Mouse (Mus musculus) cortical plate, adult 2 months (tissue): ENCODE measurements around the gene Ociad1.

Experiments
- CTCF ChIP-seq: fragments of 200-500 bp; IDR thresholded peaks from 2 replicates; pipeline ENCODE4 v1.5.1; 2011; ENCODE audit warnings: mild to moderate bottlenecking, control low read depth, low read length; ENCODE audit not compliant: insufficient read depth; ENCODE audit errors: extremely low read depth
- POLR2A ChIP-seq: fragments of 200-500 bp; IDR thresholded peaks from 2 replicates; pipeline ENCODE4 v1.6.1; 2011; ENCODE audit warnings: mild to moderate bottlenecking, low read length, control low read depth; ENCODE audit not compliant: insufficient read depth; ENCODE audit errors: extremely low read depth

GRCm38 (mm10) chr5:73284046-73284445 is 8.5 kb upstream of the Ociad1 start:
- TF ChIP-seq CTCF (no peak), POLR2A (no peak)
